12 mouse cellular contexts compared by ENCODE assay signal in genomic region chr8:47943049-47943448, GRCm38 (mm10). TPM values are rescaled to one million over a fixed set of nuclear protein-coding genes. Genes with fewer than 3 reads are reported as not detected.
DNase-seq lines count a peak whose midpoint lies in the region; ATAC-seq and TF ChIP-seq lines count a peak whose summit lies in the region.
"Had no signal": no experiment of that assay in that cellular context is flagged by ENCODE, and none has a peak within 500 bp of the region (broad histone marks: within the 10 kb centered on the region; RNA-seq: fewer than 3 reads in every experiment).

No protein-coding gene starts in this region.

- TF ChIP-seq POLR2A in CH12.LX (IDR thresholded peaks at IDR 0.05; ENCODE audit: low read depth, low read length) = no peak
- TF ChIP-seq POLR2A in kidney, adult 2 months (IDR thresholded peaks at IDR 0.05; ENCODE audit: low read depth, low read length) = no peak

- intact Hi-C loops in gastrocnemius, adult 2 months (cut with DNase I) = no loop called here

- peak; percentile 32 for TF ChIP-seq CTCF in gastrocnemius, adult 2 months (IDR thresholded peaks at IDR 0.05)
- TF ChIP-seq CTCF in CH12.LX (conservative IDR thresholded peaks at IDR 0.05 in 1 of 2, IDR thresholded peaks at IDR 0.05 in 1 of 2; ENCODE audit: low read depth in 2 of 2, low read length in 2 of 2) = peak; percentile 29 to 31; a peak in 2 of 4 replicates
- TF ChIP-seq CTCF in kidney, adult 2 months (conservative IDR thresholded peaks at IDR 0.05; ENCODE audit: insufficient read depth, insufficient read length, low read depth, low read length) = peak; percentile 50

- DNase-seq in gastrocnemius, adult 2 months = no peak
- DNase-seq in gastrocnemius, postnatal 10 days = no peak
- DNase-seq in CH12.LX (ENCODE audit: extremely low read depth) = peak; percentile 14
- DNase-seq in kidney, adult 2 months = peak; percentile 77
- no peak for DNase-seq in frontal cortex, postnatal 36 days (ENCODE audit: low spot score in 2 of 2)
- no peak for DNase-seq in cerebellum, adult 11-12 months
- DNase-seq in cerebellum, postnatal 25 days = no peak
- DNase-seq: cerebellum, adult 2 months had no signal

- no peak for TF ChIP-seq EP300 in CH12.LX (IDR thresholded peaks at IDR 0.05; ENCODE audit: low read length)

- H3K4me1 ChIP-seq in CH12.LX (ENCODE audit: control insufficient read depth in 1 of 2, insufficient read depth in 2 of 2) = peaks cover 0 to 19% of the 10 kb centered on the region in 2 experiments; a peak in 1 of 4 replicates
- H3K4me1 ChIP-seq in kidney, adult 2 months (ENCODE audit: control insufficient read depth, insufficient read depth, low read length) = peaks cover 35% of the 10 kb centered on the region
- H3K4me1 ChIP-seq: liver, embryonic 15.5 days had no signal

- no peak overlapping the region for H3K9ac ChIP-seq in CH12.LX (ENCODE audit: insufficient read depth, low read depth)
- H3K9ac ChIP-seq: forebrain, embryonic 13.5 days; hindbrain, embryonic 14.5 days; liver, embryonic 15.5 days had no signal

- 38% methylated on average over 10 of the region's 10 CpGs for WGBS in kidney, adult 2 months

- H3K9me3 ChIP-seq in CH12.LX (replicated peaks; ENCODE audit: low read length) = no peaks in the 10 kb centered on the region
- H3K9me3 ChIP-seq: forebrain, embryonic 13.5 days; liver, embryonic 15.5 days had no signal

- dilution Hi-C loops in CH12.LX (cut with MboI; ENCODE audit: extremely low pct_ligation_motif_present, extremely low pct_unique_long_range_greater_than_20kb, low sequenced_read_pairs) = no loop called here

- no peak overlapping the region for H3K4me3 ChIP-seq in gastrocnemius, adult 2 months
- no peak overlapping the region for H3K4me3 ChIP-seq in CH12.LX (replicated peaks in 1 of 3; ENCODE audit: low read depth in 2 of 3, low read length in 2 of 3, poor library complexity in 1 of 3)
- H3K4me3 ChIP-seq in kidney, adult 2 months (ENCODE audit: insufficient read depth, low read depth, low read length) = no peak overlapping the region
- H3K4me3 ChIP-seq: forebrain, embryonic 13.5 days; liver, embryonic 15.5 days had no signal

- peaks cover 0 to 2% of the 10 kb centered on the region in 2 experiments for H3K36me3 ChIP-seq in CH12.LX (replicated peaks in 1 of 2; ENCODE audit: control insufficient read depth in 1 of 2, insufficient read depth in 1 of 2, low read length in 1 of 2)
- H3K36me3 ChIP-seq in kidney, adult 2 months (ENCODE audit: control insufficient read depth, insufficient read depth, low read length) = no peaks in the 10 kb centered on the region
- H3K36me3 ChIP-seq: liver, embryonic 15.5 days had no signal

- H3K27ac ChIP-seq in gastrocnemius, adult 2 months = no peak overlapping the region
- H3K27ac ChIP-seq in CH12.LX (ENCODE audit: insufficient read depth, low read depth) = no peak overlapping the region
- H3K27ac ChIP-seq in kidney, adult 2 months (ENCODE audit: insufficient read depth, low read depth, low read length) = no peak overlapping the region
- H3K27ac ChIP-seq: forebrain, embryonic 13.5 days; hindbrain, embryonic 14.5 days; liver, embryonic 15.5 days had no signal

- no peaks in the 10 kb centered on the region for H3K27me3 ChIP-seq in CH12.LX (replicated peaks)
- no peaks in the 10 kb centered on the region for H3K27me3 ChIP-seq in kidney, adult 2 months (replicated peaks; ENCODE audit: control insufficient read depth, insufficient read depth, low read length)
- H3K27me3 ChIP-seq: forebrain, embryonic 13.5 days; liver, embryonic 15.5 days had no signal

- H3K79me2 ChIP-seq in CH12.LX (replicated peaks; ENCODE audit: control insufficient read depth, extremely low read depth, insufficient read depth, poor library complexity, severe bottlenecking) = no peaks in the 10 kb centered on the region

- no peak overlapping the region for H3K4me2 ChIP-seq in CH12.LX (ENCODE audit: insufficient read depth, low read depth, poor library complexity, severe bottlenecking)
- H3K4me2 ChIP-seq: forebrain, embryonic 13.5 days; hindbrain, embryonic 14.5 days; liver, embryonic 15.5 days had no signal

- TF ChIP-seq RAD21 in CH12.LX (IDR thresholded peaks at IDR 0.05; ENCODE audit: low read depth, low read length) = no peak

- in situ Hi-C loops in CH12.LX (cut with MboI; ENCODE audit: low pct_ligation_motif_present, low pct_unique_long_range_greater_than_20kb, low sequenced_read_pairs) = no loop called here

- ATAC-seq in monocyte, adult 5-6 weeks (replicated peaks; ENCODE audit: insufficient number of reproducible peaks, low FRiP score, low TSS enrichment, poor library complexity, severe bottlenecking) = peak; percentile 33; the same call in 1 of the 2 replicates
- ATAC-seq: forebrain, embryonic 13.5 days had no signal

TF ChIP-seq in CH12.LX, 34 proteins besides CTCF, POLR2A, EP300 and RAD21:
- TF ChIP-seq CHD2 (IDR thresholded peaks at IDR 0.05; ENCODE audit: low read length) (no peak), ETS1 (conservative IDR thresholded peaks at IDR 0.05; ENCODE audit: low read depth, low read length) (no peak), SIN3A (IDR thresholded peaks at IDR 0.05; ENCODE audit: low read length) (no peak), KAT2A (IDR thresholded peaks at IDR 0.05; ENCODE audit: insufficient replicate concordance, low read length) (no peak), NRF1 (IDR thresholded peaks at IDR 0.05; ENCODE audit: low read depth, low read length) (no peak), MXI1 (IDR thresholded peaks at IDR 0.05; ENCODE audit: low read depth, low read length) (no peak), HCFC1 (IDR thresholded peaks at IDR 0.05; ENCODE audit: low read depth, low read length) (no peak), UBTF (IDR thresholded peaks at IDR 0.05; ENCODE audit: low read depth, low read length) (no peak), ZMIZ1 (IDR thresholded peaks at IDR 0.05; ENCODE audit: low read depth, low read length) (no peak)

RNA-seq across cellular contexts. Expression of gene Wwc2, which starts 47.7 kb away (rescaled TPM):
- 1 to 10 TPM; 5.0 to 8.3 TPM for total RNA-seq in gastrocnemius, adult 2 months (2021)
- total RNA-seq in gastrocnemius, postnatal 10 days (2021) = 10 to 100 TPM; 12.8 to 14.6 TPM
- total RNA-seq in CH12.LX (2012; rRNA removed) (0.04 TPM in 2 replicates), CH12.LX (2014; rRNA removed) (0.32 and 0.38 TPM in 2 replicates)
- 0.80 and 1.1 TPM in 2 replicates for polyA plus RNA-seq in CH12.LX (2012; ENCODE audit: insufficient read length, low read depth)
- polyA plus RNA-seq in kidney, adult 2 months (2012; rRNA removed) = 20.4 and 22.1 TPM in 2 replicates
- total RNA-seq in monocyte, adult 5-6 weeks (2017) = 1.1 to 3.0 TPM (median 2.9 TPM) in 3 replicates

Comparison
In these comparisons a context has a peak if more than half of its experiments do, and no peak if none do; other contexts are left out.
1. DNase-seq: peak in CH12.LX (single experiment) and kidney, adult 2 months (single experiment); none in gastrocnemius, adult 2 months (single experiment), gastrocnemius, postnatal 10 days (single experiment), frontal cortex, postnatal 36 days (0 of 2), cerebellum, adult 11-12 months (single experiment) and cerebellum, postnatal 25 days (0 of 2).
2. Peak in every context shown above with its lines, with median percentiles within 50 percentile points of each other: CTCF ChIP-seq.